Mouse (Mus musculus): ENCODE results near the gene Tff3. TPM values are rescaled to one million over a fixed set of nuclear protein-coding genes. Genes with fewer than 3 reads are reported as not detected.

The Tff3 gene
- total and polyA plus RNA-seq, 3 experiments, result 0.39 TPM; not detected in 2

GRCm38 (mm10) chr17:31144040-31145037 is 14.9 kb upstream of the Tff3 start, which contains the start of gene Tff2:
Tff2 (minus strand) TSS chr17:31144282.
- TF ChIP-seq EP300 (IDR thresholded peaks at IDR 0.05; ENCODE audit: insufficient read depth, low read depth, low read length), result no peak
- no peak for TF ChIP-seq POLR2A (IDR thresholded peaks at IDR 0.05; ENCODE audit: insufficient read depth, low read depth, low read length)
- no peak for TF ChIP-seq CTCF (IDR thresholded peaks at IDR 0.05)
- Histone ChIP-seq H3K9ac (ENCODE audit: low read depth, low read length) (no peak within 1 kb of the TSS), H3K27ac (no peak within 1 kb of the TSS), H3K4me1 (ENCODE audit: control insufficient read depth, insufficient read depth, low read length) (no peaks in the 10 kb centered on the region), H3K36me3 (ENCODE audit: control insufficient read depth, insufficient read depth, low read length) (no peaks in the 10 kb centered on the region), H3K27me3 (ENCODE audit: control insufficient read depth, insufficient read depth, low read length) (no peaks in the 10 kb centered on the region), H3K4me3 (no peak within 1 kb of the TSS), H3K79me2 (replicated peaks; ENCODE audit: control insufficient read depth, insufficient read depth, low read length) (no peaks in the 10 kb centered on the region)
- DNase-seq, result no peak
- intact Hi-C loops (cut with DNase I), result no loop called here
- WGBS, result 64% methylated on average over 15 of the region's 15 CpGs

- Histone ChIP-seq H3K4me1 (ENCODE audit: control insufficient read depth, insufficient read depth, low read length) (no peaks in the 10 kb centered on the region), H3K36me3 (ENCODE audit: control insufficient read depth, insufficient read depth, low read length) (no peaks in the 10 kb centered on the region), H3K27ac (no peak overlapping the region), H3K27me3 (ENCODE audit: control insufficient read depth, insufficient read depth, low read length) (no peaks in the 10 kb centered on the region), H3K79me2 (replicated peaks; ENCODE audit: control insufficient read depth, insufficient read depth, low read length) (no peaks in the 10 kb centered on the region), H3K4me3 (no peak overlapping the region), H3K9ac (ENCODE audit: low read depth, low read length) (no peak overlapping the region)
- WGBS, result 90% methylated on average over 7 of the region's 7 CpGs
- no peak for DNase-seq
- intact Hi-C loops (cut with DNase I), result no loop called here
- no peak for TF ChIP-seq POLR2A (IDR thresholded peaks at IDR 0.05; ENCODE audit: insufficient read depth, low read depth, low read length)
- no peak for TF ChIP-seq EP300 (IDR thresholded peaks at IDR 0.05; ENCODE audit: insufficient read depth, low read depth, low read length)
- TF ChIP-seq CTCF (IDR thresholded peaks at IDR 0.05), result no peak
Observed at GRCm38 (mm10) chr17:31142116-31142515, 12.7 kb upstream of the Tff3 start.

- Histone ChIP-seq H3K79me2 (replicated peaks; ENCODE audit: control insufficient read depth, insufficient read depth, low read length) (no peaks in the 10 kb centered on the region), H3K36me3 (ENCODE audit: control insufficient read depth, insufficient read depth, low read length) (no peaks in the 10 kb centered on the region), H3K4me3 (no peak overlapping the region), H3K4me1 (ENCODE audit: control insufficient read depth, insufficient read depth, low read length) (no peaks in the 10 kb centered on the region), H3K27me3 (ENCODE audit: control insufficient read depth, insufficient read depth, low read length) (no peaks in the 10 kb centered on the region), H3K9ac (ENCODE audit: low read depth, low read length) (no peak overlapping the region), H3K27ac (no peak overlapping the region)
- DNase-seq, result peak; percentile 37 to 41
- TF ChIP-seq EP300 (IDR thresholded peaks at IDR 0.05; ENCODE audit: insufficient read depth, low read depth, low read length) (no peak), CTCF (IDR thresholded peaks at IDR 0.05) (peak; percentile 90)
- intact Hi-C loops (cut with DNase I), result loop anchor here (1.0 to 10.0 kb wide), 3 partner anchors 49 to 204 kb away; partner anchors contain the start of gene Rsph1
- 14% methylated on average over 5 of the region's 5 CpGs for WGBS
Observed at GRCm38 (mm10) chr17:31138398-31138797, 9.0 kb upstream of the Tff3 start.

GRCm38 (mm10) chr17:31136821-31137220 is 7.4 kb upstream of the Tff3 start:
- intact Hi-C loops (cut with DNase I), result loop anchor here (5.0 to 10.0 kb wide), 2 partner anchors 138 to 205 kb away; partner anchors contain the start of gene Rsph1
- no peak for DNase-seq
- H3K9ac ChIP-seq (ENCODE audit: low read depth, low read length), result no peak overlapping the region

GRCm38 (mm10) chr17:31136291-31136690 is 6.8 kb upstream of the Tff3 start:
- H3K79me2 ChIP-seq (replicated peaks; ENCODE audit: control insufficient read depth, insufficient read depth, low read length), result no peaks in the 10 kb centered on the region
- WGBS, result 38% methylated on average over 3 of the region's 3 CpGs
- no peaks in the 10 kb centered on the region for H3K27me3 ChIP-seq (ENCODE audit: control insufficient read depth, insufficient read depth, low read length)
- TF ChIP-seq POLR2A (IDR thresholded peaks at IDR 0.05; ENCODE audit: insufficient read depth, low read depth, low read length), result no peak
- TF ChIP-seq CTCF (IDR thresholded peaks at IDR 0.05), result no peak
- no peak for TF ChIP-seq EP300 (IDR thresholded peaks at IDR 0.05; ENCODE audit: insufficient read depth, low read depth, low read length)
- intact Hi-C loops (cut with DNase I), result loop anchor here (5.0 to 10.0 kb wide), 2 partner anchors 139 to 206 kb away; partner anchors contain the start of gene Rsph1
- no peaks in the 10 kb centered on the region for H3K4me1 ChIP-seq (ENCODE audit: control insufficient read depth, insufficient read depth, low read length)
- H3K27ac ChIP-seq, result no peak overlapping the region
- H3K36me3 ChIP-seq (ENCODE audit: control insufficient read depth, insufficient read depth, low read length), result no peaks in the 10 kb centered on the region
- no peak for DNase-seq
- H3K4me3 ChIP-seq, result no peak overlapping the region
- no peak overlapping the region for H3K9ac ChIP-seq (ENCODE audit: low read depth, low read length)

More at GRCm38 (mm10) chr17:31136821-31137220, 7.4 kb upstream of the Tff3 start:
- no peaks in the 10 kb centered on the region for H3K27me3 ChIP-seq (ENCODE audit: control insufficient read depth, insufficient read depth, low read length)
- H3K4me3 ChIP-seq, result no peak overlapping the region
- H3K27ac ChIP-seq, result no peak overlapping the region
- H3K36me3 ChIP-seq (ENCODE audit: control insufficient read depth, insufficient read depth, low read length), result no peaks in the 10 kb centered on the region
- no peaks in the 10 kb centered on the region for H3K79me2 ChIP-seq (replicated peaks; ENCODE audit: control insufficient read depth, insufficient read depth, low read length)
- TF ChIP-seq EP300 (IDR thresholded peaks at IDR 0.05; ENCODE audit: insufficient read depth, low read depth, low read length), result no peak
- no peak for TF ChIP-seq CTCF (IDR thresholded peaks at IDR 0.05)
- no peak for TF ChIP-seq POLR2A (IDR thresholded peaks at IDR 0.05; ENCODE audit: insufficient read depth, low read depth, low read length)
- no peaks in the 10 kb centered on the region for H3K4me1 ChIP-seq (ENCODE audit: control insufficient read depth, insufficient read depth, low read length)
- 70% methylated on average over 1 of the region's 1 CpGs for WGBS

GRCm38 (mm10) chr17:31134913-31135312 is 5.5 kb upstream of the Tff3 start:
- no peak for TF ChIP-seq POLR2A (IDR thresholded peaks at IDR 0.05; ENCODE audit: insufficient read depth, low read depth, low read length)
- TF ChIP-seq EP300 (IDR thresholded peaks at IDR 0.05; ENCODE audit: insufficient read depth, low read depth, low read length), result no peak
- TF ChIP-seq CTCF (IDR thresholded peaks at IDR 0.05), result no peak
- DNase-seq, result no peak
- H3K27ac ChIP-seq, result no peak overlapping the region
- no peaks in the 10 kb centered on the region for H3K36me3 ChIP-seq (ENCODE audit: control insufficient read depth, insufficient read depth, low read length)
- no peaks in the 10 kb centered on the region for H3K4me1 ChIP-seq (ENCODE audit: control insufficient read depth, insufficient read depth, low read length)
- H3K27me3 ChIP-seq (ENCODE audit: control insufficient read depth, insufficient read depth, low read length), result no peaks in the 10 kb centered on the region
- no peak overlapping the region for H3K9ac ChIP-seq (ENCODE audit: low read depth, low read length)
- 60% methylated on average over 6 of the region's 6 CpGs for WGBS
- H3K79me2 ChIP-seq (replicated peaks; ENCODE audit: control insufficient read depth, insufficient read depth, low read length), result no peaks in the 10 kb centered on the region
- no peak overlapping the region for H3K4me3 ChIP-seq
- intact Hi-C loops (cut with DNase I), result loop anchor here (5.0 to 10.0 kb wide), 2 partner anchors 140 to 207 kb away; partner anchors contain the start of gene Rsph1

All from heart, adult 2 months (tissue).